Mouse (Mus musculus): ENCODE data around the gene Dab2. TPM values are rescaled to one million over a fixed set of nuclear protein-coding genes. Genes with fewer than 3 reads are reported as not detected.

The Dab2 gene
- 37.8 and 53.4 TPM in 2 replicates for polyA plus RNA-seq (2016; fragmentation: Nextera tagmentation; extraction: Ambion mirVana)

GRCm38 (mm10) chr15:6299554-6299953 is at the start of gene Dab2:
TSS of gene Dab2 (plus strand) at chr15:6299788.
- 83% methylated on average over 3 of the region's 3 CpGs for WGBS
- no peaks in the 10 kb centered on the region for H3K36me3 ChIP-seq

GRCm38 (mm10) chr15:6253471-6253870 is 46.1 kb upstream of the Dab2 start:
- Histone ChIP-seq H3K27me3 (ENCODE audit: low read depth, poor library complexity, severe bottlenecking) (no peaks in the 10 kb centered on the region), H3K9me3 (replicated peaks) (no peaks in the 10 kb centered on the region), H3K36me3 (no peaks in the 10 kb centered on the region), H3K4me3 (no peak overlapping the region), H3K4me1 (no peaks in the 10 kb centered on the region), H3K27ac (replicated peaks) (no peak overlapping the region)
- DNase-seq (ENCODE audit: low spot score), result no peak
- WGBS, result 78% methylated on average over 2 of the region's 2 CpGs

More at GRCm38 (mm10) chr15:6299554-6299953, at the start of gene Dab2:
- Histone ChIP-seq H3K4me3 (no peak within 1 kb of the TSS), H3K9me3 (replicated peaks) (no peaks in the 10 kb centered on the region), H3K27ac (replicated peaks) (no peak within 1 kb of the TSS), H3K27me3 (ENCODE audit: low read depth, poor library complexity, severe bottlenecking) (no peaks in the 10 kb centered on the region), H3K4me1 (no peaks in the 10 kb centered on the region)
- no peak for DNase-seq (ENCODE audit: low spot score)

- 88% methylated on average over 2 of the region's 2 CpGs for WGBS
- Histone ChIP-seq H3K36me3 (no peaks in the 10 kb centered on the region), H3K27ac (replicated peaks) (no peak overlapping the region), H3K9me3 (replicated peaks) (no peaks in the 10 kb centered on the region), H3K4me3 (no peak overlapping the region), H3K4me1 (no peaks in the 10 kb centered on the region), H3K27me3 (ENCODE audit: low read depth, poor library complexity, severe bottlenecking) (no peaks in the 10 kb centered on the region)
- DNase-seq (ENCODE audit: low spot score), result no peak
Observed at GRCm38 (mm10) chr15:6254383-6254782, 45.2 kb upstream of the Dab2 start.

DNA sequence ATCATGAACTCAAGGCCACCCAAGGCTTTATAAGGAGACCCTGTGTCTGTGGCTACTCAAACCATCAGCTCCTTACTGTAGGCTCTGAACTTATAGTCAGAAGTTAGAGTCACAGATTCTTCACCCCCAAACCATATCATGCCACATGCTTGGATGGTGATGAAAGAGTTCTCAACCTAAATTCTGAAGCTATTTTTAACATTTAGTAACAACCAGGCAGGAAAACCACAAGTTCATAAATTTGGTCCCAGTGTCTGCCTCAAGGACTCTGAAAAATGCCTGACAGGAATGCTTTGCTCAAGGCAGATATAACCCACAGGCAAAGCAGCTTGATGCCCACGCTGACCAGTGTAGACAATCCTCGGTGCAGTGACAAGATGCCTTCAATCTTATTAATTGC is 42.5 kb upstream of the Dab2 start:
- Histone ChIP-seq H3K36me3 (no peaks in the 10 kb centered on the region), H3K4me1 (peaks cover 8% of the 10 kb centered on the region; the same call in 1 of the 2 replicates), H3K27me3 (ENCODE audit: low read depth, poor library complexity, severe bottlenecking) (no peaks in the 10 kb centered on the region), H3K4me3 (no peak overlapping the region), H3K9me3 (replicated peaks) (no peaks in the 10 kb centered on the region), H3K27ac (replicated peaks) (no peak overlapping the region)
- 92% methylated on average over 2 of the region's 2 CpGs for WGBS
- no peak for DNase-seq (ENCODE audit: low spot score)

DNA sequence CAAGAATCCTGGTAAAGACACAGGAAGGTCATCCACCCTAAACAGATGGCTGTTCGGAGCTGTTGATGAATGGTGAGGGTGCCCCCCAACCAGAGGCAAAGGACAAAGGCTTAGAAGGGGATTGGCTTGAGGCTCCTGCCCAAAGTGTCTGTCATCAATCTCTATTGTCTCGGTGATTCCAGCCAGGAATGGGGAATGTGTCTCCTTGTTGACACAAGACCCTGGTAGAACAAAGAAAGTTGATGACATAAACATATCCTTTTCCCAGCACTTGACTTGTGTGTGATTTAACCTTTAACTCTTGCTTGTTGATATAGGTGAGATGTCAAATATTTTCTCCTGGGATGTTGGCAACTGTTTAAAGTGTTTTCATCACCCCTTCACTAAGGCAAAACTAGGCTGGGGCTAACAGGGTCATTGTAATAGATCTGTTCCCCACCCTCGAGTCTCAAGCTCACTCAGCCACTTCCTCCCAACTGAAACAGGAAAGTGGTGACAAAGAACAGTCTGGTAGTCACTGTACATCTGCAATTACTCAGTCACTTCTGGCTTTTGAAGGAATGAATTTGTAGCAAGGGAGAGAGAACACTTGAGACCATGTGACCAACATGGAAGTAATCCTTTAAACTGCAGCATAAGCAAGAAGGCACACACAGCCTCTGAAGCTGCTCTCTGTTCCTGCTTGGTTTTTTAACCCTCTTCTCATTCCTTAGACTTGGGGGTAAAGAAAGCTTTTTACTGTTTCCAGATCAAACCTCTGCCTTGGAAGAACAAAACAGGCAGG is 39.4 kb upstream of the Dab2 start:
- no peaks in the 10 kb centered on the region for H3K36me3 ChIP-seq
- H3K9me3 ChIP-seq (replicated peaks), result no peaks in the 10 kb centered on the region
- H3K27ac ChIP-seq (replicated peaks), result no peak overlapping the region
- H3K4me3 ChIP-seq, result no peak overlapping the region
- DNase-seq (ENCODE audit: low spot score), result no peak
- H3K27me3 ChIP-seq (ENCODE audit: low read depth, poor library complexity, severe bottlenecking), result no peaks in the 10 kb centered on the region
- WGBS, result 31% methylated on average over 3 of the region's 3 CpGs
- H3K4me1 ChIP-seq, result peaks cover 8% of the 10 kb centered on the region; the same call in 1 of the 2 replicates

DNA sequence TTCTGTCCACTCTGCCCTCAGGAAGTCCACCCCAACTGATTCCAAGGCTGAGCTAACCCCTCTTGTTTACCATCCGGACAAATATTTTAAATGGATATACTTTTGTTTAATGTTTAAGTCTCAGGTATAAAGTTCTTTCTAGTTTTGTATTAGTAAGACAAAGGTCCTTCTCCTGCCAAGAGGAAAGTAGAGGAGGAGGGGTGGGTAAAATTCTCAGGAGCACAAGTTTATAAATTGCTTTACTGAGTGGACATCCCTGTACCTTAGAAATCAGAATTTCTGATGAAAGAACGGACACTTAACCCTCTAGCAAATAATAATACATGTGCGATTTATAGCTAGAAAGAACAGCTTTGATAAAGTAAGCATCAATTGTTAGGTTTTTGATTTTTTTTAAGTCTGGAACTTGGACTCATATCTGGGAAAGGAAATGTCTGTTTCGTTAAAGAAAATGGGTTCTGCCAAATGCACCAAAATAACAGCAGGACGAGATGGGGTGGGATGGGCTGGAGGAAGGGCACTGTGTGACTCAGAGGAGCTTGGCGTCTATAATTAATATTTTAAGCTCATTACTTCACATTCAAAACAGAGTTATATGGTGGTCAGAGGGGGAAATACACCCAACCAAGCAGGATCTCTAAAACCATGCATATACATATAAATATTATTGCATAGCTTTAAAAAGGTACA is 38.7 kb upstream of the Dab2 start:
- H3K27me3 ChIP-seq (ENCODE audit: low read depth, poor library complexity, severe bottlenecking), result no peaks in the 10 kb centered on the region
- H3K4me3 ChIP-seq, result no peak overlapping the region
- H3K9me3 ChIP-seq (replicated peaks), result no peaks in the 10 kb centered on the region
- 84% methylated on average over 6 of the region's 6 CpGs for WGBS
- no peak overlapping the region for H3K27ac ChIP-seq (replicated peaks)
- DNase-seq (ENCODE audit: low spot score), result no peak
- H3K4me1 ChIP-seq, result peaks cover 8% of the 10 kb centered on the region; the same call in 1 of the 2 replicates
- no peaks in the 10 kb centered on the region for H3K36me3 ChIP-seq

DNA sequence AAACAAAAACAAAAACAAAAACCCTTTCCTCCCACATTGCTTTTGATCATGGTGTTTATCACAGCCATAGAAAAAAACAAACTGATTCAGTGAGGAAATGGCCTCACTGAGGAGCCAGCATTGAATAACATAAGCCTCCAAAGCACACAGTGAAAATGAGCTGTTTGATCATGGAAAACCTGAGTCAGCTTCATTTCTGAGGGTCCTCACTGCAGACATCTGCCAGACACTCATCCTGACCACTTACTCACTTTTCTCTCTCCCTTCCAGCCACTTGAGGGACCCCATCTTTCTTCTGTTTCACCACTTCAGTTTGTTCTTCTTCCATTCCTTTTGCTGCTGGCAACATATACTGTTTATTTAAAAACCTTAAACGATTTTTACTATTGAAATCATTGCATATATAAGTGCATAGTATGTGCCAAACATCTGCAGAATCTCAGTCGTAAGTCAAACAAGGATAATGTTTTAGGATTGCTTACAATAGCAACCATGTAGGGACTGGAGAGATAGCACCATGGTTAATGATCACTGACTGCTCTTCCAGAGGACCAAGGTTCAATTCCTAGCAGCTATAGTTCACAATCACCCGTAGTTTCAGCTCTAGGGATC is 32.3 kb upstream of the Dab2 start:
- DNase-seq (ENCODE audit: low spot score), result no peak
- Histone ChIP-seq H3K27ac (replicated peaks) (no peak overlapping the region), H3K4me1 (no peaks in the 10 kb centered on the region), H3K27me3 (ENCODE audit: low read depth, poor library complexity, severe bottlenecking) (no peaks in the 10 kb centered on the region), H3K9me3 (replicated peaks) (no peaks in the 10 kb centered on the region), H3K4me3 (no peak overlapping the region), H3K36me3 (no peaks in the 10 kb centered on the region)
- 80% methylated on average over 3 of the region's 3 CpGs for WGBS

- Histone ChIP-seq H3K36me3 (no peaks in the 10 kb centered on the region), H3K27ac (replicated peaks) (no peak overlapping the region), H3K4me1 (no peaks in the 10 kb centered on the region), H3K9me3 (replicated peaks) (no peaks in the 10 kb centered on the region), H3K27me3 (ENCODE audit: low read depth, poor library complexity, severe bottlenecking) (no peaks in the 10 kb centered on the region), H3K4me3 (no peak overlapping the region)
- DNase-seq (ENCODE audit: low spot score), result no peak
- WGBS, result 79% methylated on average over 11 of the region's 11 CpGs
Observed at GRCm38 (mm10) chr15:6278606-6279468, 20.8 kb upstream of the Dab2 start.

GRCm38 (mm10) chr15:6280021-6280451 is 19.6 kb upstream of the Dab2 start:
- no peak for DNase-seq (ENCODE audit: low spot score)

GRCm38 (mm10) chr15:6283249-6283648 is 16.3 kb upstream of the Dab2 start:
- Histone ChIP-seq H3K27ac (replicated peaks) (no peak overlapping the region), H3K27me3 (ENCODE audit: low read depth, poor library complexity, severe bottlenecking) (no peaks in the 10 kb centered on the region), H3K4me1 (no peaks in the 10 kb centered on the region), H3K36me3 (no peaks in the 10 kb centered on the region), H3K9me3 (replicated peaks) (no peaks in the 10 kb centered on the region), H3K4me3 (no peak overlapping the region)
- 85% methylated on average over 9 of the region's 9 CpGs for WGBS
- DNase-seq (ENCODE audit: low spot score), result no peak

More at GRCm38 (mm10) chr15:6280021-6280451, 19.6 kb upstream of the Dab2 start:
- no peak overlapping the region for H3K4me3 ChIP-seq
- 70% methylated on average over 4 of the region's 4 CpGs for WGBS
- no peaks in the 10 kb centered on the region for H3K27me3 ChIP-seq (ENCODE audit: low read depth, poor library complexity, severe bottlenecking)
- no peaks in the 10 kb centered on the region for H3K4me1 ChIP-seq
- H3K27ac ChIP-seq (replicated peaks), result no peak overlapping the region
- H3K9me3 ChIP-seq (replicated peaks), result no peaks in the 10 kb centered on the region
- H3K36me3 ChIP-seq, result no peaks in the 10 kb centered on the region

- no peaks in the 10 kb centered on the region for H3K27me3 ChIP-seq (ENCODE audit: low read depth, poor library complexity, severe bottlenecking)
- no peaks in the 10 kb centered on the region for H3K36me3 ChIP-seq
- 76% methylated on average over 2 of the region's 2 CpGs for WGBS
- H3K9me3 ChIP-seq (replicated peaks), result no peaks in the 10 kb centered on the region
- no peak overlapping the region for H3K27ac ChIP-seq (replicated peaks)
- no peaks in the 10 kb centered on the region for H3K4me1 ChIP-seq
- DNase-seq (ENCODE audit: low spot score), result no peak
- H3K4me3 ChIP-seq, result no peak overlapping the region
Observed at GRCm38 (mm10) chr15:6296071-6296470, 3.5 kb upstream of the Dab2 start.

GRCm38 (mm10) chr15:6298726-6299125 is 862 bp upstream of the Dab2 start:
- Histone ChIP-seq H3K27ac (replicated peaks) (no peak overlapping the region), H3K9me3 (replicated peaks) (no peaks in the 10 kb centered on the region), H3K4me3 (no peak overlapping the region), H3K27me3 (ENCODE audit: low read depth, poor library complexity, severe bottlenecking) (no peaks in the 10 kb centered on the region), H3K4me1 (no peaks in the 10 kb centered on the region), H3K36me3 (no peaks in the 10 kb centered on the region)
- 87% methylated on average over 3 of the region's 3 CpGs for WGBS
- no peak for DNase-seq (ENCODE audit: low spot score)

Data from midbrain, embryonic 10.5 days (tissue).